Mouse (Mus musculus) myocyte (in vitro differentiated cells): ENCODE measurements at regions not wholly inside any gene's neighbourhood (a gene's known extent, or its start where the extent isn't known, plus 50 kb on each side); places are given as distances from the start of the nearest gene placed in this dataset.

Source experiments
- H3K27me3 ChIP-seq: one replicate; pipeline ENCODE4 v1.6.1; 2011; ENCODE audit not compliant: control insufficient read depth, insufficient read depth, insufficient read length
- H3K36me3 ChIP-seq: one replicate; pipeline ENCODE4 v1.6.1; 2011; ENCODE audit not compliant: control insufficient read depth, insufficient read depth
- H3K4me2 ChIP-seq: one replicate; pipeline ENCODE4 v1.6.1; 2011; ENCODE audit warnings: low read depth, control low read depth
- H3K4me3 ChIP-seq: one replicate; pipeline ENCODE4 v1.5.1; 2011; ENCODE audit warnings: mild to moderate bottlenecking, control low read depth, moderate library complexity
- H3K79me2 ChIP-seq: one replicate; pipeline ENCODE4 v1.6.1; 2011; ENCODE audit not compliant: control insufficient read depth, insufficient read depth
- H3ac ChIP-seq: one replicate; pipeline ENCODE4 v1.6.1; 2011; ENCODE audit not compliant: control insufficient read depth, insufficient read length
- CEBPB ChIP-seq: IDR thresholded peaks from 2 replicates; pipeline ENCODE4 v1.6.1; 2011; ENCODE audit warnings: mild to moderate bottlenecking, moderate library complexity; ENCODE audit not compliant: poor library complexity, insufficient read depth, severe bottlenecking
- E2F4 ChIP-seq: IDR thresholded peaks from one replicate; pipeline ENCODE4 v1.6.1; 2011; ENCODE audit warnings: mild to moderate bottlenecking, control low read depth, moderate library complexity; ENCODE audit not compliant: insufficient read depth
- MAX ChIP-seq: IDR thresholded peaks from one replicate; pipeline ENCODE4 v1.6.1; 2011; ENCODE audit warnings: low read depth, mild to moderate bottlenecking, control low read depth
- MYOD1 ChIP-seq, 3 experiments: IDR thresholded peaks; one replicate each; pipeline ENCODE4 v1.6.1; 2011; ENCODE audit warnings: control low read depth in 2 of 3, low read depth in 2 of 3, mild to moderate bottlenecking in 2 of 3, moderate library complexity in 1 of 3; ENCODE audit not compliant: insufficient read length in 2 of 3, control insufficient read depth in 1 of 3
- MYOG ChIP-seq, 3 experiments: IDR thresholded peaks; one replicate each; pipeline ENCODE4 v1.6.1; 2011; ENCODE audit warnings: control low read depth in 2 of 3, low read depth in 2 of 3, mild to moderate bottlenecking in 2 of 3; ENCODE audit not compliant: insufficient read length in 2 of 3, control insufficient read depth in 1 of 3, insufficient read depth in 1 of 3
- POLR2A ChIP-seq: IDR thresholded peaks from one replicate; pipeline ENCODE4 v1.6.1; 2011; ENCODE audit warnings: low read depth, mild to moderate bottlenecking, control low read depth, moderate library complexity; ENCODE audit not compliant: insufficient read length
- POLR2AphosphoS2 ChIP-seq: IDR thresholded peaks from one replicate; pipeline ENCODE4 v1.6.1; 2011; ENCODE audit warnings: low read depth, control low read depth; ENCODE audit not compliant: insufficient read length
- REST ChIP-seq: IDR thresholded peaks from one replicate; pipeline ENCODE4 v1.6.1; 2011; ENCODE audit warnings: mild to moderate bottlenecking, control low read depth, moderate library complexity; ENCODE audit not compliant: insufficient read depth, insufficient read length
- SRF ChIP-seq: IDR thresholded peaks from one replicate; pipeline ENCODE4 v1.6.1; 2011; ENCODE audit warnings: low read depth; ENCODE audit not compliant: control insufficient read depth, insufficient read length
- TCF12 ChIP-seq: IDR thresholded peaks from one replicate; pipeline ENCODE4 v1.6.1; 2011; ENCODE audit warnings: mild to moderate bottlenecking, control low read depth; ENCODE audit not compliant: poor library complexity, insufficient read depth, severe bottlenecking
- TCF3 ChIP-seq: IDR thresholded peaks from one replicate; pipeline ENCODE4 v1.6.1; 2011; ENCODE audit warnings: low read depth, control low read depth; ENCODE audit not compliant: insufficient read length
- USF1 ChIP-seq: IDR thresholded peaks from one replicate; pipeline ENCODE4 v1.6.1; 2011; ENCODE audit warnings: low read depth, mild to moderate bottlenecking, control low read depth, moderate library complexity

DNA sequence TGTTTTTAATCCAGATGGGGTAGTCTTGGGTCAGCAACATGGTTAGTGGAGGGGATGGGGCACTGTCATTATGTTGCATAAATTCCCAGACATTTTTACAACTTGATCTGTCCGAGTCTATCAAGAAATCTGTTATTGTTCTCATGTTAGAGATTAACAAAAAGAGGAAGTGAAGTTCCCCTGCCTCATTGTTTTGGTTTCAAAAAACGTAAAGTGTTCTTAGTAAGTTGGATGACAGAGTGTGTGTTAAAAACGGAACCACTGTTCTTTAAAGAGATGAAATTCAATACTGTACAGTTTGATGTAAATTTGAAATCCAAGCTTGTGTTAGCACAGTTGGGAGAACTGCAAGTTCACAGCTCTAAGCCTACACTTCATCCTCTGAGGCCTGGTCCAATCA lies 68.9 kb upstream of the Htr1f start:
- H3K36me3 ChIP-seq: no peaks in the 10 kb centered on the region
- H3K4me3 ChIP-seq: no peak overlapping the region
- no peak overlapping the region for H3K4me2 ChIP-seq
- no peak for TF ChIP-seq TCF3
- TF ChIP-seq CEBPB: no peak
- TF ChIP-seq USF1: no peak
- TF ChIP-seq TCF12: no peak
- no peaks in the 10 kb centered on the region for H3K79me2 ChIP-seq
- H3ac ChIP-seq: no peak overlapping the region
- H3K27me3 ChIP-seq: no peaks in the 10 kb centered on the region

DNA sequence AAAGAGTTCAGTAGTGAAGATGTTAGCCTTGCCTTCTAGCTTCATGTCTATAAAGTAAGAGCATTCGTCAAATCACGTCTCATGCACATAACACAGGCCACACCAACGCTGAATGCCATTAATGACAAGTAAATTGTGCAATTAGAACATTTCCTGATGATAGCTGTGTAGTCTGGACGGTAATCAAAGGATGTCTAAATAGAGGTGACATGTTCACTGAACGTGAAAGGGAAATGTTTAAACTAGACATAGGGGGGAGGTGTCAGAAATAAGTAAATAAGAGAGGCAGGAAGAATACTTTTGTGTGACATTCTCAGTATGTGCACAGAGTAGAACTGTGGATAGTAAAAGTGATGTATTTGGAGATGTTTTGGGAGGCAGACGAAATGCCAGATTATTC lies 61.5 kb upstream of the Htr1f start:
- H3K4me2 ChIP-seq: no peak overlapping the region
- H3K27me3 ChIP-seq: no peaks in the 10 kb centered on the region
- H3K36me3 ChIP-seq: no peaks in the 10 kb centered on the region
- H3ac ChIP-seq: no peak overlapping the region
- no peaks in the 10 kb centered on the region for H3K79me2 ChIP-seq
- H3K4me3 ChIP-seq: no peak overlapping the region
- no peak for TF ChIP-seq REST
- no peak for TF ChIP-seq E2F4
- TF ChIP-seq SRF: no peak
- TF ChIP-seq POLR2AphosphoS2: no peak
- TF ChIP-seq TCF12: no peak
- no peak for TF ChIP-seq POLR2A
- no peak for TF ChIP-seq TCF3
- TF ChIP-seq MAX: no peak
- no peak for TF ChIP-seq CEBPB

DNA sequence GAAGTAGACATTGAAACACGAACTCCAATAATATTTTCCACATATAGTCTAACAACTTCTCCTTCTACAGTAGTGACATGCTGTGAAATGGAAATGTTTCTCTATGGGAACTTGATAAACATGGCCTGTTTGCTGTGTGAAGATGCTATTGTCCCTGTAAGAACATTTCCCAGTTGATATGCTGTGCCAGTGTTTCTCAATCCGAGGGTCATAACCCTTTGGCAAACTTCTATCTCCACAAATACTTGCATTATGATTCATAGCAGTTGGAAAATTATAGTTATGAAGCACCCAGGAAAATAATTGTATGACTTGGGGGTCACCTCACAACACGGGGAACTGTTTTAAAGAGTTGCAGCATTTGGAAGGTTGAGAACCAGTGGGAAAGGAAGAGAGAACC lies 57.1 kb upstream of the Htr1f start:
- no peaks in the 10 kb centered on the region for H3K79me2 ChIP-seq
- TF ChIP-seq REST: no peak
- peak; percentile 19; the same call in 1 of the 2 replicates for TF ChIP-seq CEBPB
- TF ChIP-seq TCF12: no peak

DNA sequence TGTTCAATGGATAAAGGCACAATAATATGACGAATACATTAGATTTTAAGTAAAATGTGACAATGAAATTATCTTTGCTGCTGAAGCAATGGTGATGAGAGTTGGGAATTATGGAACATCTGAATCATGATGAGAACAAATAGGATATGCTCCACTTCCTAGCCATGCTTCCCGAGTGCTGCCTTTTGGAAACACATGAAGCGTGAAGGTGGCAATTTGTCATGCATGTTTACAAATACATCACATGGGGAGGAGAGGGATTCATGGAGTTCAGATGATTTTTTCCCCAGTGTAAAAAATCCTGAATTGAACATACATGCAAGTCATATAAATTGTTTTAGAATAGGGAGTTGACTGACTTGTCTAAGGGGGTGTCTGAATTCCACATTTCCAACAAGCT lies 54.6 kb upstream of the Htr1f start:
- no peaks in the 10 kb centered on the region for H3K27me3 ChIP-seq
- H3K4me2 ChIP-seq: no peak overlapping the region
- no peaks in the 10 kb centered on the region for H3K79me2 ChIP-seq
- H3K4me3 ChIP-seq: no peak overlapping the region
- no peaks in the 10 kb centered on the region for H3K36me3 ChIP-seq
- H3ac ChIP-seq: no peak overlapping the region
- no peak for TF ChIP-seq SRF
- no peak for TF ChIP-seq USF1
- no peak for TF ChIP-seq POLR2A
- no peak for TF ChIP-seq TCF3
- TF ChIP-seq TCF12: no peak
- TF ChIP-seq REST: no peak
- TF ChIP-seq E2F4: no peak
- TF ChIP-seq MYOD1 (IDR thresholded peaks at IDR 0.05; ENCODE audit: control insufficient read depth in 1 of 3, insufficient read length in 2 of 3, low read depth in 2 of 3): no peak
- TF ChIP-seq MYOG (IDR thresholded peaks at IDR 0.05; ENCODE audit: control insufficient read depth in 1 of 3, insufficient read depth in 1 of 3, insufficient read length in 2 of 3, low read depth in 2 of 3): no peak
- TF ChIP-seq CEBPB: no peak
- TF ChIP-seq MAX: no peak
- TF ChIP-seq POLR2AphosphoS2: no peak

More for the DNA sequence above, 57.1 kb upstream of the Htr1f start:
- Histone ChIP-seq H3ac (no peak overlapping the region), H3K4me2 (no peak overlapping the region), H3K36me3 (no peaks in the 10 kb centered on the region), H3K27me3 (no peaks in the 10 kb centered on the region), H3K4me3 (no peak overlapping the region)

DNA sequence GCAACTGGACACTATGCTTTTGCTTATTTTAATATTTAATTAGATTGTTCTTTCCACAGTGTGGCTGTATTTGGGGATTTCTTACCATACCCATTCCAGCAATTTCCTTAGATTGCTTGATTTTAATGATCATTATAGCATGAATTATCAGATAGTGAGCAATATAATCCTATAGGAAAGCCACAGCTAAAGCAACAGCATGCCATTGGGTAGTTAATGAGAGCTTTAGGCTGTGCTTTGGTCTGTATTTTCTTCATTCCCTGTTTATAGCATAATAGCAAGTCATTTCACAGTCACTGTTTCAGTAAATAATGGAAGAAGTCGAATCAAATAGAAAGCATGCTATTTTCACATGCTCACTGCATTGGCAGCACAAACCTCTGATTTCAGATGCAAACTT lies 49.9 kb upstream of the Htr1f start:
- Histone ChIP-seq H3K36me3 (no peaks in the 10 kb centered on the region), H3K27me3 (no peaks in the 10 kb centered on the region), H3ac (no peak overlapping the region), H3K4me3 (no peak overlapping the region), H3K4me2 (peak overlapping the region; percentile 29), H3K79me2 (no peaks in the 10 kb centered on the region)
- no peak for TF ChIP-seq SRF
- TF ChIP-seq TCF12: no peak
- no peak for TF ChIP-seq CEBPB
- no peak for TF ChIP-seq E2F4
